Mouse (Mus musculus) kidney, adult 2 months (tissue): Measurements from ENCODE around the gene Lcn11.
"Not testable (repeated sequence)": the region's sequence is repeated elsewhere in the genome, so short reads cannot be mapped to it uniquely, and the experiment has no call there.

Experiments
- CTCF ChIP-seq: fragments of 200-500 bp; conservative IDR thresholded peaks from 2 replicates; pipeline ENCODE4 v1.5.1; 2011; ENCODE audit warnings: low read depth, mild to moderate bottlenecking, control low read depth, low read length, moderate library complexity, mixed read lengths; ENCODE audit not compliant: insufficient read depth, insufficient read length
- POLR2A ChIP-seq: fragments of 200-500 bp; IDR thresholded peaks from one replicate; pipeline ENCODE4 v1.6.1; 2011; ENCODE audit warnings: low read depth, low read length, control low read depth

DNA sequence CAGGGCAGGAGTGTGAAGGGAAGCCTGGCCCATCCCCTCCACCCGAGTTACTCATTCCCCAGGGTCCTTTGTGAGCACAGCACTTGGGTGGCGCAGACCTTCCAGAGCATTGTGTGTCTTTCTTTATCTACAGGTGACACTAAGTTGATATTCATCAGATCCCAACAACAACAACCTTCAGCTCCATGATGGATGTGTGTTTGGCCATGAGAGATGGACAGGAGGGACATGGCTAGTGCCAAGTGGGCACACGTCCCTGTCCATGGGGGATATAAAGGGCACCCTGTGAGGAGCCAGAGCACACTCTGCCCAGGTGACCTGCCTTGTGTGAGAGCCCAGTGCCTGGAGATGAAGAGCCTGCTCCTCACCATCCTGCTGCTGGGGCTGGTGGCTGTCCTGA lies 40.1 kb upstream of the Lcn11 start, which contains the start of gene Obp2b:
- not testable (repeated sequence) for TF ChIP-seq POLR2A, CTCF
